In genomic region chr2:121357494-121357893, GRCm38 (mm10) we compare ENCODE assay signal across 7 mouse cellular contexts. TPM values are rescaled to one million over a fixed set of nuclear protein-coding genes. Genes with fewer than 3 reads are reported as not detected.
DNase-seq lines count a peak whose midpoint lies in the region; ATAC-seq and TF ChIP-seq lines count a peak whose summit lies in the region.

Ckmt1 (plus strand) TSS chr2:121357714.

- H3K36me3 ChIP-seq in lung, embryonic 14.5 days (ENCODE audit: insufficient read depth) = no peaks in the 10 kb centered on the region
- no peaks in the 10 kb centered on the region for H3K36me3 ChIP-seq in forebrain, embryonic 15.5 days
- H3K36me3 ChIP-seq in midbrain, postnatal 0 days (ENCODE audit: insufficient read depth, low read length) = 0 out of 2 replicates have a peak, but pooled peaks cover 4% of the 10 kb centered on the region

- peaks cover 18% of the 10 kb centered on the region for H3K27me3 ChIP-seq in lung, embryonic 14.5 days (ENCODE audit: insufficient read depth, low read length)
- H3K27me3 ChIP-seq in forebrain, embryonic 15.5 days = peaks cover 24% of the 10 kb centered on the region
- no peaks in the 10 kb centered on the region for H3K27me3 ChIP-seq in midbrain, postnatal 0 days (ENCODE audit: insufficient read depth, low read length)

- no peak for ATAC-seq in lung, embryonic 14.5 days (ENCODE audit: insufficient read depth)
- no peak for ATAC-seq in forebrain, embryonic 15.5 days (replicated peaks)
- no peak for ATAC-seq in midbrain, postnatal 0 days (ENCODE audit: low FRiP score)

- 62% methylated on average over 5 of the region's 5 CpGs for WGBS in lung, embryonic 14.5 days
- 66% methylated on average over 5 of the region's 5 CpGs for WGBS in forebrain, embryonic 15.5 days
- 51% methylated on average over 5 of the region's 5 CpGs for WGBS in midbrain, postnatal 0 days

- H3K27ac ChIP-seq in lung, embryonic 14.5 days (ENCODE audit: low read depth) = no peak within 1 kb of the TSS
- H3K27ac ChIP-seq in forebrain, embryonic 15.5 days (replicated peaks) = peak within 1 kb of the TSS; percentile 37; the same call in 1 of the 2 replicates
- peak within 1 kb of the TSS; percentile 82 for H3K27ac ChIP-seq in midbrain, postnatal 0 days (ENCODE audit: low read depth, low read length)

- DNase-seq in lung, embryonic 14.5 days = no peak
- no peak for DNase-seq in lung, postnatal 10 days
- no peak for DNase-seq in layer of hippocampus, postnatal 36 days
- DNase-seq in midbrain, postnatal 0 days (ENCODE audit: low spot score) = no peak
- DNase-seq in adrenal gland, postnatal 14 days = no peak
- no peak for DNase-seq in spleen, postnatal 36 days (ENCODE audit: low spot score in 2 of 2)

- no peak for TF ChIP-seq CTCF in lung, embryonic 14.5 days (IDR thresholded peaks at IDR 0.05; ENCODE audit: low read depth)
- TF ChIP-seq CTCF in midbrain, postnatal 0 days (IDR thresholded peaks at IDR 0.05) = no peak

- no peaks in the 10 kb centered on the region; the same call in 1 of the 2 replicates for H3K4me1 ChIP-seq in lung, embryonic 14.5 days (ENCODE audit: insufficient read depth)
- peaks cover 27% of the 10 kb centered on the region for H3K4me1 ChIP-seq in forebrain, embryonic 15.5 days
- H3K4me1 ChIP-seq in midbrain, postnatal 0 days (ENCODE audit: insufficient read depth, low read length) = peaks cover 7% of the 10 kb centered on the region

- H3K4me3 ChIP-seq in lung, embryonic 14.5 days (ENCODE audit: low read depth, low read length) = no peak within 1 kb of the TSS; the same call in 1 of the 2 replicates
- peak within 1 kb of the TSS; percentile 52 for H3K4me3 ChIP-seq in forebrain, embryonic 15.5 days
- H3K4me3 ChIP-seq in midbrain, postnatal 0 days (ENCODE audit: low read depth, low read length) = peak within 1 kb of the TSS; percentile 53

- H3K4me2 ChIP-seq in lung, embryonic 14.5 days = peak within 1 kb of the TSS; percentile 48
- H3K4me2 ChIP-seq in forebrain, embryonic 15.5 days (replicated peaks) = peak within 1 kb of the TSS; percentile 65
- H3K4me2 ChIP-seq in midbrain, postnatal 0 days (ENCODE audit: low read depth, low read length, poor library complexity, severe bottlenecking) = peak within 1 kb of the TSS; percentile 63

- no peak within 1 kb of the TSS for H3K9ac ChIP-seq in lung, embryonic 14.5 days
- H3K9ac ChIP-seq in forebrain, embryonic 15.5 days (replicated peaks) = peak within 1 kb of the TSS; percentile 63
- H3K9ac ChIP-seq in midbrain, postnatal 0 days (replicated peaks; ENCODE audit: low read length, poor library complexity, severe bottlenecking) = peak within 1 kb of the TSS; percentile 74

- no peaks in the 10 kb centered on the region for H3K9me3 ChIP-seq in lung, embryonic 14.5 days (ENCODE audit: low read depth, low read length)
- H3K9me3 ChIP-seq in forebrain, embryonic 15.5 days = no peaks in the 10 kb centered on the region
- H3K9me3 ChIP-seq in midbrain, postnatal 0 days (ENCODE audit: low read length) = no peaks in the 10 kb centered on the region

RNA-seq across cellular contexts. Expression of gene Ckmt1, which starts in this region (rescaled TPM):
- 0.75 and 1.4 TPM in 2 replicates for polyA plus RNA-seq in lung, embryonic 14.5 days (2014; fragmentation: Nextera tagmentation; extraction: Ambion mirVana)
- polyA plus RNA-seq in forebrain, embryonic 15.5 days (2015; fragmentation: Nextera tagmentation; extraction: Ambion mirVana) = 23.8 and 25.1 TPM in 2 replicates
- total RNA-seq in layer of hippocampus, postnatal 36 days (2021) = 100 to 1,000 TPM; 376 to 384 TPM
- total RNA-seq in midbrain, postnatal 0 days (2014; rRNA removed) = 105 and 147 TPM in 2 replicates
- 120 and 144 TPM in 2 replicates for polyA plus RNA-seq in midbrain, postnatal 0 days (2015; fragmentation: Nextera tagmentation; extraction: Ambion mirVana)
- 5.3 and 8.2 TPM in 2 replicates for total RNA-seq in adrenal gland, postnatal 14 days (2021)

Comparison
In these comparisons a context has a peak if more than half of its experiments do, and no peak if none do; other contexts are left out.
1. RNA of gene Ckmt1 (total RNA-seq): 376 to 384 TPM in layer of hippocampus, postnatal 36 days and 105 to 147 TPM in midbrain, postnatal 0 days; 5.3 to 8.2 TPM in adrenal gland, postnatal 14 days; every median in the first group is over 10 times any median in the second.
2. RNA of gene Ckmt1 (polyA plus RNA-seq): 120 to 144 TPM in midbrain, postnatal 0 days and 23.8 to 25.1 TPM in forebrain, embryonic 15.5 days; 0.75 to 1.4 TPM in lung, embryonic 14.5 days; every median in the first group is over 10 times any median in the second.
3. Peak in every context shown above with its lines, with median percentiles within 50 percentile points of each other: H3K4me2 ChIP-seq.